Mouse (Mus musculus): ENCODE measurements around the gene Jakmip3.

Gene Jakmip3

GRCm38 (mm10) chr7:139063406-139063805, 122.9 kb downstream of the Jakmip3 start:
- DNase-seq (ENCODE audit: low spot score) = no peak

GRCm38 (mm10) chr7:139068182-139068623, 127.7 kb downstream of the Jakmip3 start:
- peak; percentile 69 for DNase-seq (ENCODE audit: low spot score)

GRCm38 (mm10) chr7:139074189-139074588, 133.7 kb downstream of the Jakmip3 start:
- DNase-seq (ENCODE audit: low spot score) = no peak

GRCm38 (mm10) chr7:139075054-139075794, 134.7 kb downstream of the Jakmip3 start:
- no peak for DNase-seq (ENCODE audit: low spot score)

- no peak for DNase-seq (ENCODE audit: low spot score)
Observed at GRCm38 (mm10) chr7:139077283-139077682, 136.8 kb downstream of the Jakmip3 start.

GRCm38 (mm10) chr7:139078181-139078580, 137.7 kb downstream of the Jakmip3 start:
- DNase-seq (ENCODE audit: low spot score) = no peak

GRCm38 (mm10) chr7:139079141-139079540, 138.6 kb downstream of the Jakmip3 start:
- DNase-seq (ENCODE audit: low spot score) = no peak

GRCm38 (mm10) chr7:139080714-139081113, 140.2 kb downstream of the Jakmip3 start:
- DNase-seq (ENCODE audit: low spot score) = no peak

GRCm38 (mm10) chr7:139081158-139081557, 140.6 kb downstream of the Jakmip3 start:
- DNase-seq (ENCODE audit: low spot score) = no peak

- no peak for DNase-seq (ENCODE audit: low spot score)
Observed at GRCm38 (mm10) chr7:139082281-139082680, 141.8 kb downstream of the Jakmip3 start.

- no peak for DNase-seq (ENCODE audit: low spot score)
Observed at GRCm38 (mm10) chr7:139084316-139084715, 143.8 kb downstream of the Jakmip3 start.

- peak; percentile 71 for DNase-seq (ENCODE audit: low spot score)
Observed at GRCm38 (mm10) chr7:139085629-139086194, 145.2 kb downstream of the Jakmip3 start, which contains the start of gene Dpysl4. Gene Dpysl4, plus strand, starts transcription at chr7:139086001.

- peak; percentile 43 for DNase-seq (ENCODE audit: low spot score)
Observed at GRCm38 (mm10) chr7:139086195-139087158, 145.9 kb downstream of the Jakmip3 start.

- peak; percentile 52 for DNase-seq (ENCODE audit: low spot score)
Observed at GRCm38 (mm10) chr7:139087801-139088200, 147.3 kb downstream of the Jakmip3 start.

- no peak for DNase-seq (ENCODE audit: low spot score)
Observed at GRCm38 (mm10) chr7:139089892-139090874, 149.7 kb downstream of the Jakmip3 start.

GRCm38 (mm10) chr7:139091681-139092080, 151.2 kb downstream of the Jakmip3 start:
- no peak for DNase-seq (ENCODE audit: low spot score)

GRCm38 (mm10) chr7:139092676-139093075, 152.1 kb downstream of the Jakmip3 start:
- no peak for DNase-seq (ENCODE audit: low spot score)

GRCm38 (mm10) chr7:139093124-139093523, 152.6 kb downstream of the Jakmip3 start:
- DNase-seq (ENCODE audit: low spot score) = no peak

- DNase-seq (ENCODE audit: low spot score) = no peak
Observed at GRCm38 (mm10) chr7:139093781-139094180, 153.3 kb downstream of the Jakmip3 start.

GRCm38 (mm10) chr7:139094761-139095160, 154.2 kb downstream of the Jakmip3 start:
- DNase-seq (ENCODE audit: low spot score) = no peak

GRCm38 (mm10) chr7:139095282-139095681, 154.8 kb downstream of the Jakmip3 start:
- DNase-seq (ENCODE audit: low spot score) = no peak

Measured in ovary, postnatal 36 days (tissue).